Mouse (Mus musculus): ENCODE data around the gene Lyl1.

- TF ChIP-seq CTCF (IDR thresholded peaks at IDR 0.05; ENCODE audit: control insufficient read depth, insufficient read depth, low read length) (no peak), POLR2A (IDR thresholded peaks at IDR 0.05; ENCODE audit: borderline replicate concordance, control insufficient read depth, low read depth, low read length) (no peak; the same call in none of the 2 replicates)
Measured at GRCm38 (mm10) chr8:84700941-84701911, at the start of gene Lyl1.
